ENCODE assay signal across 17 mouse cellular contexts in genomic region chr2:145172978-145173655, GRCm38 (mm10). TPM values are rescaled to one million over a fixed set of nuclear protein-coding genes. Genes with fewer than 3 reads are reported as not detected.
A peak's percentile ranks its signal among the peaks of the same experiment; 100 is the strongest.
DNase-seq lines count a peak whose midpoint lies in the region; ATAC-seq and TF ChIP-seq lines count a peak whose summit lies in the region.
"Had no signal": no experiment of that assay in that cellular context is flagged by ENCODE, and none has a peak within 500 bp of the region (broad histone marks: within the 10 kb centered on the region; RNA-seq: fewer than 3 reads in every experiment).

No protein-coding gene starts in this region.

- no peak for TF ChIP-seq EP300 in lung, postnatal 0 days (IDR thresholded peaks at IDR 0.05)

- H3K9ac ChIP-seq in lung, postnatal 0 days (replicated peaks; ENCODE audit: low read depth): no peak overlapping the region
- H3K9ac ChIP-seq: embryonic facial prominence, embryonic 15.5 days; limb, embryonic 13.5 days; liver, embryonic 14.5 days; neural tube, embryonic 12.5 days had no signal

- no peak overlapping the region for H3K4me2 ChIP-seq in lung, postnatal 0 days (replicated peaks; ENCODE audit: low read depth, low read length)
- H3K4me2 ChIP-seq: embryonic facial prominence, embryonic 15.5 days; limb, embryonic 13.5 days; neural tube, embryonic 12.5 days had no signal

- H3K4me1 ChIP-seq in lung, postnatal 0 days (ENCODE audit: insufficient read depth, low read depth, low read length): peaks cover 6% of the 10 kb centered on the region; the same call in 1 of the 2 replicates
- peaks cover 12% of the 10 kb centered on the region for H3K4me1 ChIP-seq in brown adipose tissue, adult 24 weeks (ENCODE audit: control insufficient read depth, insufficient read depth, insufficient read length, low read length)
- peaks cover 13% of the 10 kb centered on the region for H3K4me1 ChIP-seq in limb, embryonic 10.5 days

- peaks cover 5% of the 10 kb centered on the region; the same call in 1 of the 2 replicates for H3K27me3 ChIP-seq in lung, postnatal 0 days (replicated peaks; ENCODE audit: insufficient read depth, low read length)
- H3K27me3 ChIP-seq in limb, embryonic 10.5 days (ENCODE audit: low read depth, poor library complexity, severe bottlenecking): peaks cover 21% of the 10 kb centered on the region; the same call in 1 of the 2 replicates
- H3K27me3 ChIP-seq: neural tube, embryonic 12.5 days had no signal

- TF ChIP-seq CTCF in lung, postnatal 0 days (IDR thresholded peaks at IDR 0.05): 0 out of 2 replicates have a peak, but pooled peaks have one; percentile 11

- no peak overlapping the region for H3K4me3 ChIP-seq in lung, postnatal 0 days (ENCODE audit: low read depth, low read length)
- H3K4me3 ChIP-seq in brown adipose tissue, adult 24 weeks (ENCODE audit: insufficient read depth, low read depth, low read length): no peak overlapping the region
- no peak overlapping the region for H3K4me3 ChIP-seq in limb, embryonic 10.5 days
- H3K4me3 ChIP-seq: embryonic facial prominence, embryonic 15.5 days; limb, embryonic 13.5 days; neural tube, embryonic 12.5 days had no signal

- DNase-seq in frontal cortex, postnatal 10 days (ENCODE audit: low spot score in 2 of 2): no peak
- peak; percentile 9 for DNase-seq in lung, postnatal 0 days (ENCODE audit: low spot score)
- no peak for DNase-seq in lung, adult 18-20 months
- peak; percentile 33 for DNase-seq in 3T3-L1 (ENCODE audit: low read depth, low spot score)
- no peak for DNase-seq in limb, embryonic 10.5 days (ENCODE audit: low spot score)
- DNase-seq: cerebellum, postnatal 10 days; embryo, embryonic 11 days; kidney, adult 2 months; kidney, postnatal 14 days; lung, postnatal 14 days; thymus, adult 18-20 months had no signal

- no peaks in the 10 kb centered on the region for H3K36me3 ChIP-seq in lung, postnatal 0 days (ENCODE audit: insufficient read depth, low read length)
- H3K36me3 ChIP-seq in limb, embryonic 10.5 days: no peaks in the 10 kb centered on the region
- H3K36me3 ChIP-seq: embryonic facial prominence, embryonic 15.5 days; limb, embryonic 13.5 days; neural tube, embryonic 12.5 days had no signal

- 73% methylated on average over 4 of the region's 4 CpGs for WGBS in lung, postnatal 0 days
- WGBS in limb, embryonic 10.5 days: 91% methylated on average over 4 of the region's 4 CpGs

- no peaks in the 10 kb centered on the region for H3K9me3 ChIP-seq in lung, postnatal 0 days (ENCODE audit: low read length)
- H3K9me3 ChIP-seq in limb, embryonic 10.5 days (replicated peaks): no peaks in the 10 kb centered on the region
- H3K9me3 ChIP-seq: embryonic facial prominence, embryonic 15.5 days; limb, embryonic 13.5 days; neural tube, embryonic 12.5 days had no signal

- ATAC-seq in frontal cortex, adult (ENCODE audit: low TSS enrichment): peak; percentile 88
- no peak for ATAC-seq in lung, postnatal 0 days

- no peak overlapping the region for H3K27ac ChIP-seq in lung, postnatal 0 days (ENCODE audit: low read length)
- peak overlapping the region; percentile 1; the same call in 1 of the 2 replicates for H3K27ac ChIP-seq in brown adipose tissue, adult 24 weeks (replicated peaks; ENCODE audit: low read depth, low read length)
- H3K27ac ChIP-seq in limb, embryonic 10.5 days: no peak overlapping the region
- H3K27ac ChIP-seq: embryonic facial prominence, embryonic 15.5 days; limb, embryonic 13.5 days; liver, embryonic 14.5 days; neural tube, embryonic 12.5 days had no signal

RNA-seq across cellular contexts. Expression of gene Slc24a3, which starts 5.6 kb away (rescaled TPM):
- polyA plus RNA-seq in lung, postnatal 0 days (2015; fragmentation: Nextera tagmentation; extraction: Ambion mirVana): 2.3 and 2.8 TPM in 2 replicates
- 92.7 and 103 TPM in 2 replicates for polyA plus RNA-seq in brown adipose tissue, adult 24 weeks (2012; ENCODE audit: insufficient read depth, insufficient read length, missing spikeins)
- polyA plus RNA-seq in limb, embryonic 10.5 days (2016; fragmentation: Nextera tagmentation; extraction: Ambion mirVana): 0.41 and 0.45 TPM in 2 replicates

Comparison
In these comparisons a context has a peak if more than half of its experiments do, and no peak if none do; other contexts are left out.
1. DNase-seq: peak in lung, postnatal 0 days (single experiment) and 3T3-L1 (single experiment); none in frontal cortex, postnatal 10 days (0 of 2), lung, adult 18-20 months (0 of 2) and limb, embryonic 10.5 days (single experiment).
2. RNA of gene Slc24a3, which starts 5.6 kb away (polyA plus RNA-seq): 92.7 to 103 TPM in brown adipose tissue, adult 24 weeks; 2.3 to 2.8 TPM in lung, postnatal 0 days and 0.41 to 0.45 TPM in limb, embryonic 10.5 days; every median in the first group is over 10 times any median in the second.